Mouse (Mus musculus) lung, postnatal 0 days (tissue): ENCODE results near the gene Ipp. TPM values are rescaled to one million over a fixed set of nuclear protein-coding genes. Genes with fewer than 3 reads are reported as not detected.

Experiments
- ATAC-seq: fragments of 200-750 bp; cut with Nextera tagmentation; 2 replicates; pipeline ENCODE4 v1.8.0; 2017; ENCODE audit warnings: moderate library complexity
- DNase-seq: peaks from one replicate; pipeline ENCODE4 v3.0.0-alpha.2; 2016; ENCODE audit warnings: low spot score
- H3K27ac ChIP-seq: fragments of 300-500 bp; sonication (generic); 2 replicates; pipeline ENCODE4 v1.5.1; 2014; ENCODE audit warnings: antibody characterized with exemption, mild to moderate bottlenecking, low read length, mixed read lengths
- H3K27me3 ChIP-seq: fragments of 300-500 bp; sonication (generic); replicated peaks from 2 replicates; pipeline ENCODE4 v1.6.1; 2014; ENCODE audit warnings: low read length, mixed read lengths; ENCODE audit not compliant: insufficient read depth
- H3K36me3 ChIP-seq: fragments of 300-500 bp; sonication (generic); 2 replicates; pipeline ENCODE4 v1.6.1; 2014; ENCODE audit warnings: low read length, mixed read lengths; ENCODE audit not compliant: insufficient read depth
- H3K4me1 ChIP-seq: fragments of 300-500 bp; sonication (generic); 2 replicates; pipeline ENCODE4 v1.6.1; 2014; ENCODE audit warnings: antibody characterized with exemption, low read depth, low read length, mixed read lengths; ENCODE audit not compliant: insufficient read depth
- H3K4me2 ChIP-seq: fragments of 300-500 bp; sonication (generic); replicated peaks from 2 replicates; pipeline ENCODE4 v1.6.1; 2014; ENCODE audit warnings: low read depth, mild to moderate bottlenecking, low read length, moderate library complexity, mixed read lengths
- H3K4me3 ChIP-seq: fragments of 300-500 bp; sonication (generic); 2 replicates; pipeline ENCODE4 v1.5.1; 2014; ENCODE audit warnings: low read depth, low read length
- H3K9ac ChIP-seq: fragments of 300-500 bp; sonication (generic); replicated peaks from 2 replicates; pipeline ENCODE4 v1.6.1; 2014; ENCODE audit warnings: low read depth, mild to moderate bottlenecking
- H3K9me3 ChIP-seq: fragments of 300-500 bp; sonication (generic); 2 replicates; pipeline ENCODE4 v1.6.1; 2016; ENCODE audit warnings: low read length, mixed read lengths
- CTCF ChIP-seq: IDR thresholded peaks from 2 replicates; pipeline ENCODE4 v1.5.1; 2016; ENCODE audit warnings: antibody characterized with exemption, mild to moderate bottlenecking
- EP300 ChIP-seq: IDR thresholded peaks from 2 replicates; pipeline ENCODE4 v1.6.1; 2016; ENCODE audit warnings: antibody characterized with exemption, mild to moderate bottlenecking, control low read depth
- WGBS: fragments of 180-500 bp; shearing (Covaris S2); extraction: QIAGEN DNeasy Blood & Tissue Kit; methylation state at CpG from one replicate; pipeline ENCODE4 v1.1.7; 2014; 5-methylcytosine and 5-hydroxymethylcytosine counted together
- polyA plus RNA-seq: library from polyadenylated mRNA; unstranded; fragments of >200 nt; fragmentation: Nextera tagmentation; extraction: Ambion mirVana; gene quantifications from 2 replicates; pipeline ENCODE4 v1.2.1, GENCODE M21; 2015

The Ipp gene
- 6.7 and 7.4 TPM in 2 replicates for polyA plus RNA-seq

- peak; percentile 96 for DNase-seq
- Histone ChIP-seq H3K9me3 (no peaks in the 10 kb centered on the region), H3K4me1 (no peaks in the 10 kb centered on the region), H3K4me3 (peak within 1 kb of the TSS; percentile 57), H3K27me3 (no peaks in the 10 kb centered on the region), H3K27ac (peak within 1 kb of the TSS; percentile 88), H3K4me2 (peak within 1 kb of the TSS; percentile 67), H3K36me3 (no peaks in the 10 kb centered on the region), H3K9ac (peak within 1 kb of the TSS; percentile 64)
- 3% methylated on average over 45 of the region's 55 CpGs for WGBS
- TF ChIP-seq EP300 (no peak), CTCF (peak; percentile 57)
- ATAC-seq: peak; percentile 99
Observed at GRCm38 (mm10) chr4:116507425-116508218, at the start of gene Ipp. TSS of gene Ipp (plus strand) at chr4:116507549.

- Histone ChIP-seq H3K4me3 (no peak overlapping the region), H3K4me2 (no peak overlapping the region), H3K27ac (no peak overlapping the region), H3K27me3 (no peaks in the 10 kb centered on the region), H3K9me3 (no peaks in the 10 kb centered on the region), H3K9ac (no peak overlapping the region), H3K36me3 (no peaks in the 10 kb centered on the region), H3K4me1 (no peaks in the 10 kb centered on the region; the same call in 1 of the 2 replicates)
- no peak for ATAC-seq
- TF ChIP-seq EP300: no peak
- TF ChIP-seq CTCF: no peak
- whole genome bisulfite sequencing: 93% methylated on average over 3 of the region's 3 CpGs
- no peak for DNase-seq
Observed at GRCm38 (mm10) chr4:116461943-116462342, 45.4 kb upstream of the Ipp start.

- peak overlapping the region; percentile 94 for H3K4me3 ChIP-seq
- DNase-seq (peak; percentile 50), ATAC-seq (peak; percentile 70)
- H3K4me2 ChIP-seq: peak overlapping the region; percentile 92
- TF ChIP-seq EP300 (no peak), CTCF (0 out of 2 replicates have a peak, but pooled peaks have one; percentile 12)
- H3K9ac ChIP-seq: peak overlapping the region; percentile 83
- H3K27me3 ChIP-seq: no peaks in the 10 kb centered on the region
- H3K4me1 ChIP-seq: no peaks in the 10 kb centered on the region; the same call in 1 of the 2 replicates
- 2% methylated on average over 48 of the region's 74 CpGs for WGBS
- H3K27ac ChIP-seq: peak overlapping the region; percentile 84
- no peaks in the 10 kb centered on the region for H3K9me3 ChIP-seq
- no peaks in the 10 kb centered on the region for H3K36me3 ChIP-seq
Observed at GRCm38 (mm10) chr4:116463231-116464125, 43.9 kb upstream of the Ipp start.

- H3K9ac ChIP-seq: peak within 1 kb of the TSS; percentile 83
- TF ChIP-seq CTCF (no peak), EP300 (no peak)
- peak within 1 kb of the TSS; percentile 94 for H3K4me3 ChIP-seq
- H3K27ac ChIP-seq: peak within 1 kb of the TSS; percentile 84
- peak; percentile 95 for ATAC-seq
- no peaks in the 10 kb centered on the region; the same call in 1 of the 2 replicates for H3K4me1 ChIP-seq
- WGBS: 2% methylated on average over 35 of the region's 68 CpGs
- DNase-seq: peak; percentile 95
- peak within 1 kb of the TSS; percentile 92 for H3K4me2 ChIP-seq
- no peaks in the 10 kb centered on the region for H3K27me3 ChIP-seq
- H3K9me3 ChIP-seq: no peaks in the 10 kb centered on the region
- no peaks in the 10 kb centered on the region for H3K36me3 ChIP-seq
Observed at GRCm38 (mm10) chr4:116464126-116464981, 43.0 kb upstream of the Ipp start, which contains the start of gene Mast2. TSS of gene Mast2 (minus strand) at chr4:116464183.

GRCm38 (mm10) chr4:116481322-116481721 lies 26.0 kb upstream of the Ipp start:
- Histone ChIP-seq H3K9me3 (no peaks in the 10 kb centered on the region), H3K27ac (no peak overlapping the region), H3K4me2 (no peak overlapping the region), H3K4me3 (no peak overlapping the region), H3K9ac (no peak overlapping the region), H3K4me1 (no peaks in the 10 kb centered on the region), H3K36me3 (no peaks in the 10 kb centered on the region), H3K27me3 (no peaks in the 10 kb centered on the region)
- DNase-seq (no peak), ATAC-seq (no peak)
- TF ChIP-seq CTCF: no peak
- no peak for TF ChIP-seq EP300
- WGBS: 42% methylated on average over 2 of the region's 2 CpGs
